ENCODE assay signal across 7 mouse cellular contexts in genomic region chr12:84186950-84187349, GRCm38 (mm10). TPM values are rescaled to one million over a fixed set of nuclear protein-coding genes. Genes with fewer than 3 reads are reported as not detected.
DNase-seq lines count a peak whose midpoint lies in the region; ATAC-seq and TF ChIP-seq lines count a peak whose summit lies in the region.

No protein-coding gene starts in this region.

- no peaks in the 10 kb centered on the region for H3K9me3 ChIP-seq in neural tube, embryonic 13.5 days
- H3K9me3 ChIP-seq in kidney, postnatal 0 days (replicated peaks; ENCODE audit: low read length), result no peaks in the 10 kb centered on the region
- H3K9me3 ChIP-seq in stomach, embryonic 14.5 days (ENCODE audit: control insufficient read depth, low read depth, low read length), result no peaks in the 10 kb centered on the region

- DNase-seq in neural tube, embryonic 10.5 days (ENCODE audit: extremely low spot score, low spot score), result no peak
- no peak for DNase-seq in kidney, postnatal 0 days (ENCODE audit: low spot score)
- DNase-seq in thymus, postnatal 10 days (ENCODE audit: low spot score in 2 of 2), result no peak

- no peaks in the 10 kb centered on the region for H3K27me3 ChIP-seq in neural tube, embryonic 13.5 days
- no peaks in the 10 kb centered on the region for H3K27me3 ChIP-seq in kidney, postnatal 0 days (ENCODE audit: insufficient read depth, low read length)
- H3K27me3 ChIP-seq in stomach, embryonic 14.5 days (ENCODE audit: control insufficient read depth, insufficient read depth, low read length), result no peaks in the 10 kb centered on the region

- TF ChIP-seq CTCF in embryonic fibroblast, embryonic 13.5 days (IDR thresholded peaks at IDR 0.05; ENCODE audit: borderline replicate concordance, insufficient read depth, low read length), result no peak
- no peak for TF ChIP-seq CTCF in kidney, postnatal 0 days (IDR thresholded peaks at IDR 0.05; ENCODE audit: low read depth)

- WGBS in neural tube, embryonic 13.5 days, result 51% methylated on average over 5 of the region's 5 CpGs
- 57% methylated on average over 5 of the region's 5 CpGs for WGBS in kidney, postnatal 0 days
- WGBS in stomach, embryonic 14.5 days, result 54% methylated on average over 5 of the region's 5 CpGs

- H3K36me3 ChIP-seq in neural tube, embryonic 13.5 days, result no peaks in the 10 kb centered on the region
- no peaks in the 10 kb centered on the region for H3K36me3 ChIP-seq in kidney, postnatal 0 days (ENCODE audit: insufficient read depth, low read length)
- H3K36me3 ChIP-seq in stomach, embryonic 14.5 days (ENCODE audit: control insufficient read depth, insufficient read depth, low read length), result no peaks in the 10 kb centered on the region

- H3K4me3 ChIP-seq in neural tube, embryonic 13.5 days, result no peak overlapping the region
- H3K4me3 ChIP-seq in embryonic fibroblast, embryonic 13.5 days (ENCODE audit: insufficient read depth, low read length), result no peak overlapping the region
- H3K4me3 ChIP-seq in kidney, postnatal 0 days (replicated peaks; ENCODE audit: low read depth, low read length), result no peak overlapping the region
- H3K4me3 ChIP-seq in stomach, embryonic 14.5 days (ENCODE audit: low read depth, low read length), result no peak overlapping the region

- ATAC-seq in neural tube, embryonic 13.5 days (ENCODE audit: low read depth), result 0 out of 2 replicates have a peak, but pooled peaks have one; percentile 15
- no peak for ATAC-seq in kidney, postnatal 0 days (replicated peaks; ENCODE audit: low FRiP score, low read depth)
- ATAC-seq in stomach, embryonic 14.5 days (ENCODE audit: insufficient number of reproducible peaks, insufficient read depth, low FRiP score, low read depth), result no peak
- ATAC-seq in frontal cortex, adult (ENCODE audit: low TSS enrichment), result no peak

- H3K4me2 ChIP-seq in neural tube, embryonic 13.5 days, result no peak overlapping the region
- no peak overlapping the region for H3K4me2 ChIP-seq in kidney, postnatal 0 days (ENCODE audit: low read length)
- no peak overlapping the region for H3K4me2 ChIP-seq in stomach, embryonic 14.5 days (replicated peaks; ENCODE audit: low read depth, low read length)

- no peak overlapping the region for H3K9ac ChIP-seq in neural tube, embryonic 13.5 days
- H3K9ac ChIP-seq in kidney, postnatal 0 days (ENCODE audit: low read depth, low read length), result no peak overlapping the region
- H3K9ac ChIP-seq in stomach, embryonic 14.5 days (replicated peaks; ENCODE audit: low read depth, low read length), result no peak overlapping the region

- H3K27ac ChIP-seq in neural tube, embryonic 13.5 days (replicated peaks), result 0 out of 2 replicates have a peak overlapping the region, but pooled peaks have one; percentile 29
- peak overlapping the region; percentile 22 for H3K27ac ChIP-seq in embryonic fibroblast, embryonic 13.5 days (ENCODE audit: insufficient read depth, low read length)
- 0 out of 2 replicates have a peak overlapping the region, but pooled peaks have one; percentile 34 for H3K27ac ChIP-seq in kidney, postnatal 0 days
- peak overlapping the region; percentile 21; the same call in 1 of the 2 replicates for H3K27ac ChIP-seq in stomach, embryonic 14.5 days (ENCODE audit: low read length)

- TF ChIP-seq POLR2A in embryonic fibroblast, embryonic 13.5 days (IDR thresholded peaks at IDR 0.05; ENCODE audit: low read depth, low read length), result no peak

- peaks cover 77% of the 10 kb centered on the region for H3K4me1 ChIP-seq in neural tube, embryonic 13.5 days (replicated peaks)
- peaks cover 24% of the 10 kb centered on the region for H3K4me1 ChIP-seq in embryonic fibroblast, embryonic 13.5 days (ENCODE audit: control insufficient read depth, insufficient read depth, low read length)
- H3K4me1 ChIP-seq in kidney, postnatal 0 days (replicated peaks; ENCODE audit: insufficient read depth, low read length), result peaks cover 47% of the 10 kb centered on the region
- peaks cover 71% of the 10 kb centered on the region for H3K4me1 ChIP-seq in stomach, embryonic 14.5 days (ENCODE audit: control insufficient read depth, insufficient read depth, low read length)

RNA-seq across cellular contexts. Expression of gene Elmsan1, which starts 31.7 kb away (rescaled TPM):
- polyA plus RNA-seq in neural tube, embryonic 13.5 days (2015; fragmentation: Nextera tagmentation; extraction: Ambion mirVana), result 4.9 TPM in 2 replicates
- polyA plus RNA-seq in embryonic fibroblast, embryonic 13.5 days (2011; ENCODE audit: insufficient read length, low read depth, missing spikeins), result 20.6 and 21.3 TPM in 2 replicates
- 4.8 and 5.8 TPM in 2 replicates for polyA plus RNA-seq in kidney, postnatal 0 days (2015; fragmentation: Nextera tagmentation; extraction: Ambion mirVana)
- 10.2 and 10.6 TPM in 2 replicates for polyA plus RNA-seq in stomach, embryonic 14.5 days (2014; fragmentation: Nextera tagmentation; extraction: Ambion mirVana)

RNA-seq across cellular contexts. Expression of gene Pnma1, which starts 38.7 kb away (rescaled TPM):
- polyA plus RNA-seq in neural tube, embryonic 13.5 days (2015; fragmentation: Nextera tagmentation; extraction: Ambion mirVana), result 3.1 and 3.7 TPM in 2 replicates
- polyA plus RNA-seq in embryonic fibroblast, embryonic 13.5 days (2011; ENCODE audit: insufficient read length, low read depth, missing spikeins), result 0.30 and 0.35 TPM in 2 replicates
- polyA plus RNA-seq in kidney, postnatal 0 days (2015; fragmentation: Nextera tagmentation; extraction: Ambion mirVana), result 0.33 and 0.50 TPM in 2 replicates
- polyA plus RNA-seq in stomach, embryonic 14.5 days (2014; fragmentation: Nextera tagmentation; extraction: Ambion mirVana), result 0.45 and 0.90 TPM in 2 replicates
